Mouse (Mus musculus) liver, postnatal 0 days (tissue): ENCODE data around the gene Gk5.

Experiments
- CTCF ChIP-seq: sonication (generic); IDR thresholded peaks from 2 replicates; pipeline ENCODE4 v1.5.1; 2016; ENCODE audit warnings: antibody characterized with exemption, low read depth
- EP300 ChIP-seq: IDR thresholded peaks from 2 replicates; pipeline ENCODE4 v1.6.1; 2016; ENCODE audit warnings: antibody characterized with exemption, low read depth, mild to moderate bottlenecking

GRCm38 (mm10) chr9:96220419-96220818, 101.3 kb downstream of the Gk5 start:
- TF ChIP-seq CTCF (no peak), EP300 (no peak)
